In the genomic region with DNA sequence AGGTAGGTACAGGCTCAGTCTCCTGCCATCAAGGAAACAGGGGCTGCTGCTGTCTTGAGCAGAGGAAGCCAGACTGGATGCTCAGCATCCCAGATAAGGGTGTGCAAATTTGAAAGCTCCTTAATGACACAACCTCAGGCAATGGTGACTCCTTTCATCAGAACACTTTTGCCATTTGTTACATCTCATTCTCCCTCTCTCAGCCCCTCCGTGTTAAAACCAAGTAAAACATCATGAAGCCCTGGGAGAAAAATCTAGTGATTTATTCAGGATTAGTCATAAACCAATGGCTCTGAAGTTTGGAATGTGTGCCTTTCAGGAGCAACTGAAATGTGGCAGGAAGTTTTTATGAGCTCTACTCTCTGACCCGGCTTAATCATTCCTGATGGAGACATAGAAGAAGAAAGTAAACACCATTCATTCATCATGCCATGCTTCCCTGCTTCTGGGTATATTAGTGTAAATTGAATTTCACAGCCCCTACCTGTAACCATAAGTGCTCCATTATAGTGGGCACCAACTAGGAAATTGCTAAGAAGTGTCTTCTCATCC, we compare ENCODE assay signal across 16 mouse cellular contexts.
"Had no signal": no experiment of that assay in that cellular context is flagged by ENCODE, and none has a peak within 500 bp of the region (broad histone marks: within the 10 kb centered on the region; RNA-seq: fewer than 3 reads in every experiment).

No protein-coding gene starts in this region.

- H3K27me3 ChIP-seq: limb, embryonic 13.5 days; liver, embryonic 12.5 days; liver, embryonic 15.5 days; lung, embryonic 15.5 days had no signal

- H3K27ac ChIP-seq: layer of hippocampus, adult 2 months; limb, embryonic 10.5 days; limb, embryonic 13.5 days; liver, embryonic 12.5 days; liver, embryonic 15.5 days; lung, embryonic 15.5 days had no signal

- H3K9ac ChIP-seq: limb, embryonic 13.5 days; liver, embryonic 12.5 days; liver, embryonic 15.5 days; lung, embryonic 15.5 days had no signal

- H3K9me3 ChIP-seq: limb, embryonic 10.5 days; limb, embryonic 13.5 days; liver, embryonic 12.5 days; liver, embryonic 15.5 days; lung, embryonic 15.5 days had no signal

- DNase-seq: layer of hippocampus, adult 9-11 months; liver; lung, adult 18-20 months; lung, postnatal 10 days; lung, postnatal 4 days; midbrain, embryonic 14.5 days; thymus, adult 18-20 months; thymus, postnatal 4 days had no signal

- ATAC-seq: intestine, postnatal 0 days; liver, embryonic 12.5 days had no signal

- H3K4me3 ChIP-seq: layer of hippocampus, adult 2 months; limb, embryonic 10.5 days; limb, embryonic 13.5 days; liver, embryonic 12.5 days; liver, embryonic 15.5 days; lung, embryonic 15.5 days had no signal

- H3K4me1 ChIP-seq: limb, embryonic 13.5 days; liver, embryonic 12.5 days; liver, embryonic 15.5 days; lung, embryonic 15.5 days had no signal

- H3K4me2 ChIP-seq: limb, embryonic 13.5 days; liver, embryonic 12.5 days; liver, embryonic 15.5 days; lung, embryonic 15.5 days; midbrain, embryonic 11.5 days had no signal

- H3K36me3 ChIP-seq: limb, embryonic 10.5 days; limb, embryonic 13.5 days; liver, embryonic 12.5 days; liver, embryonic 15.5 days; lung, embryonic 15.5 days had no signal
